Mouse (Mus musculus): ENCODE measurements around the gene Ankrd24. TPM values are rescaled to one million over a fixed set of nuclear protein-coding genes. Genes with fewer than 3 reads are reported as not detected.
A peak's percentile ranks its signal among the peaks of the same experiment; 100 is the strongest.
"Not testable (repeated sequence)": the region's sequence is repeated elsewhere in the genome, so short reads cannot be mapped to it uniquely, and the experiment has no call there.

Gene Ankrd24
- polyA plus RNA-seq, 1 experiment from 2014 or later = 8.7 TPM

DNA sequence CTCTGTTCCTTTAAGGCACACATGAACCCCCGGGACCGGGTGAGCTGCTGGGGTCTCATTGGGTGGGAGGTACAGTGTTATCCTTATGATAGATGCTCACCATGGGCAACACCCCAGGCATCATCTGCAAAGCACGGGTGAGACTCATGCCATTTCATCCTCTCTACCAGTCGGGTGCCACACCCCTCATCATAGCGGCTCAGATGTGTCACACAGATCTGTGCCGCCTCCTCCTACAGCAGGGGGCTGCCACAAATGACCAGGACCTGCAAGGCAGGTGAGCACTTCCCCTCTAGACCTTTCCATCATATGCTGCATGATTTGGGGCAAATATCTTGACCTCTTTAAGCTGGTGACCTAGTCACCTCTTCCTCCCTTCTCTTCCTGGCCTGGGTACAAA lies 9.8 kb downstream of the Ankrd24 start:
- Histone ChIP-seq H3K36me3 (ENCODE audit: control insufficient read depth, insufficient read depth, low read length) (no peaks in the 10 kb centered on the region), H3K27ac (ENCODE audit: low read length) (no peak overlapping the region), H3K4me3 (ENCODE audit: low read length) (no peak overlapping the region), H3K9ac (ENCODE audit: low read depth, low read length) (no peak overlapping the region), H3K4me1 (ENCODE audit: control insufficient read depth, insufficient read depth, low read length) (peaks cover 21% of the 10 kb centered on the region), H3K4me2 (ENCODE audit: low read depth, low read length) (no peak overlapping the region), H3K27me3 (replicated peaks; ENCODE audit: control insufficient read depth, insufficient read depth, low read length) (no peaks in the 10 kb centered on the region), H3K9me3 (ENCODE audit: control insufficient read depth, low read length) (no peaks in the 10 kb centered on the region)
- ATAC-seq = no peak
- WGBS = 67% methylated on average over 6 of the region's 6 CpGs

DNA sequence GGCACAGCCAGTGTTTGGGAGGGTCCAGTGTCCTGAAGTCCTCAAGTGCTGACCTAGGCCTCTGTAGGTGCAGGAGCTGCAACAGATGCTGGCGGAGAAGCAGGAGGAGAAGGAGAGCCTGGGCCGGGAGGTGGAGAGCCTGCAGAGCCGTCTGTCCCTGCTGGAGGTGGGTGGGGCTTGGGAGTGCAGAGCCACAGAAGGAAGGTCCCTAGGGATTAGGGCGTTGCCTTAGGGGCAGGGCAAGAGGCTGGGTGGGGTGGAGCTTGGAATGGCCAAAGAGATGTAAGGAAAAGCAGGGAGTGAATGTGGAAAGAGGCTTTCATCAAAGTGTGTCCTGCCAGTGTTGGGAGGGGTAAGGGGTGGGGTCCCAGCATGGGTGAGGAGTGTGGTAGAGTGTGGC lies 12.5 kb downstream of the Ankrd24 start:
- not testable (repeated sequence) for H3K4me2 ChIP-seq (ENCODE audit: low read depth, low read length); H3K9ac ChIP-seq (ENCODE audit: low read depth, low read length); ATAC-seq; H3K4me3 ChIP-seq (ENCODE audit: low read length); H3K27me3 ChIP-seq (replicated peaks; ENCODE audit: control insufficient read depth, insufficient read depth, low read length); H3K36me3 ChIP-seq (ENCODE audit: control insufficient read depth, insufficient read depth, low read length); H3K27ac ChIP-seq (ENCODE audit: low read length); H3K9me3 ChIP-seq (ENCODE audit: control insufficient read depth, low read length)
- WGBS = 39% methylated on average over 4 of the region's 4 CpGs
- H3K4me1 ChIP-seq (ENCODE audit: control insufficient read depth, insufficient read depth, low read length) = peaks cover 17% of the 10 kb centered on the region

DNA sequence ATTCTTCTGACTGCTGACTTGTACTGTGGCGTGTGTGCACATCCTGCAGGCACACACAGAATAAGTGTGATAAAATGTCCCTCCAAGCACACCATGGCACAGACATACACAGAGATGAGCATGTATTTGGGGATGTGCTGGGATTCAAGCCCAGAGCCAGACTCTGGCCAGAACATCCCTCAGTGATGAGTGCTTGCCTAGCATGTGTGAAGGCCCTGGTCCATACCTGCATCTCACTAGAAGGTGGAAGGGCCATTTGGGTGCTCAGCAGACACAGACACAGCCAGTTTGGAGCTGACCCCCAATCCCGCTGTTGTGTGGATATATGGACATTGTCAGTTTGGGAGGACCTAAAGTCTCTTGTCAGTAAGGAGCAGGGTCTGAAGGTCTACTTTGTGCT lies 13.2 kb downstream of the Ankrd24 start:
- peaks cover 17% of the 10 kb centered on the region for H3K4me1 ChIP-seq (ENCODE audit: control insufficient read depth, insufficient read depth, low read length)
- no peak overlapping the region for H3K27ac ChIP-seq (ENCODE audit: low read length)
- H3K27me3 ChIP-seq (replicated peaks; ENCODE audit: control insufficient read depth, insufficient read depth, low read length) = no peaks in the 10 kb centered on the region
- H3K36me3 ChIP-seq (ENCODE audit: control insufficient read depth, insufficient read depth, low read length) = no peaks in the 10 kb centered on the region
- H3K9me3 ChIP-seq (ENCODE audit: control insufficient read depth, low read length) = no peaks in the 10 kb centered on the region
- no peak overlapping the region for H3K4me2 ChIP-seq (ENCODE audit: low read depth, low read length)
- ATAC-seq = no peak
- H3K9ac ChIP-seq (ENCODE audit: low read depth, low read length) = no peak overlapping the region
- WGBS = 86% methylated on average over 2 of the region's 2 CpGs
- H3K4me3 ChIP-seq (ENCODE audit: low read length) = no peak overlapping the region

DNA sequence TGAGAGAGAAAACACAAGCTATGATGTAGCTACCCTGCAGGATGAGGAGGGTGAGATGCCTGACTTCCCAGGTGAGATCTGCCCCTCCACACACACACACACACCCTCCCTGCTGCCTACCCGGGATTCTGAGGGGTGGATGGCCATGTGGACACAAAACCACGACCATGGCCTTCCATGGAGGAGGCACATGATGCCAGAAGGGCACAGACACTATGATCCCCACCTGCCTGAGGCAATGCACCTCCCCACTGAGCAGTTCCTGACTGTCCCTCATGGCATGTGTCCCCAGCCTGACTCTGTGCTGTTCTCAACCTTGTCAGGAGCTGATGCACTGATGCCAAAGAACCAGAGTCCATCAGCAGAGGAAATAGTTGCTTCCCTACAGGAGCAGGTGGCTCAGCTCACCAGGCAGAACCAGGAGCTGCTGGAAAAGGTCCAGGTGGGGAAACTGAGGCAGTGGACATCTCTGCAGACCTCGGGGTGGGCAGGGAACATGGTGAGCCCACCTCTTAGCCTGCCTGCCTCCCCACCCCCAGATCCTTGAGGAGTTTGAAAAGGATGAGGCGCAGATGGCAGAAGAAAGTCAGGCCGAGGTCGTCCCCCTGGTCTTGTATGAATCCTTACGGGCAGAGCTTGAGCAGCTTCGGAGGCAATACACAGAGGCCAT lies 13.8 kb downstream of the Ankrd24 start:
- 71% methylated on average over 8 of the region's 8 CpGs for WGBS
- no peaks in the 10 kb centered on the region for H3K9me3 ChIP-seq (ENCODE audit: control insufficient read depth, low read length)
- ATAC-seq = no peak
- peak overlapping the region; percentile 92 for H3K4me2 ChIP-seq (ENCODE audit: low read depth, low read length)
- no peaks in the 10 kb centered on the region for H3K27me3 ChIP-seq (replicated peaks; ENCODE audit: control insufficient read depth, insufficient read depth, low read length)
- H3K9ac ChIP-seq (ENCODE audit: low read depth, low read length) = peak overlapping the region; percentile 100
- no peak overlapping the region for H3K27ac ChIP-seq (ENCODE audit: low read length)
- H3K4me1 ChIP-seq (ENCODE audit: control insufficient read depth, insufficient read depth, low read length) = peaks cover 17% of the 10 kb centered on the region
- no peaks in the 10 kb centered on the region for H3K36me3 ChIP-seq (ENCODE audit: control insufficient read depth, insufficient read depth, low read length)
- peak overlapping the region; percentile 91 for H3K4me3 ChIP-seq (ENCODE audit: low read length)

DNA sequence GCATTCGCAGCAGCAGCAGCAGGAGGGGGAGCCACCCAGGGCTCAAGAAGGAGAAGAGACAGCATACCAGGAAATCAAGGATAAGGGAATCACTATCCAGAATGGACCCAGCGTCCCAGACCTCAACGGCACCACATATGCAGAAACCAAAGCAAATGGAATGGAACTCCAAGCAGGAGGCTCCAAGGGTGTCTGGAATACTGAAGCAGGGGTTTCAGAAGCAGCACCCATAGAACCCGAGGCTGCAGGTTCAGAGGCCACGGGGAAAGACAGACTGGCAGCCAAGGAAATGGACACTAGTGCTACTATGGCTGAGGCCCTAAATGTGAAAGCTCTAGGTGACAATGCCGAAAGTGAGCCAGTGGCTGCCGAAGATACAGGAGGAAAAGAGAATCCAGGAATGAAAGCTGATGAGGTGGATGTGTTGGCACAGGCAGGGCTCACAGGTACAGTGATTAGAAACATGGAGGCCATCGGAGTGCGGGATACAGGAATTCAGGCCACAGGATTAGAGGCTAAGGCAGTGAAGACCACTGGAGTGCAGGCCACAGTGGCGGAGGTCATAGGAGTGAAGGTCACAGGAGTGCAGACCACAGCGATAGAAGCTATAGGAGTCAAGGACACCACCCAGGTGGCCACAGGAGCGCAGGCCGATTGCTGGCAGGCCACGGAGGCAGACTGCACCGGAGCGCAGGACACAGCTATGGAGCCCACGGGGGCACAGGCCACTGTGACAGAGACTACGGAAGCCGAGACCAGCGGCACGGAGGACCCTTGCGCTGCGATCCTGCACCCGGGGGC lies 14.5 kb downstream of the Ankrd24 start:
- Histone ChIP-seq H3K4me3 (ENCODE audit: low read length) (peak overlapping the region; percentile 91), H3K27ac (ENCODE audit: low read length) (peak overlapping the region; percentile 99), H3K4me2 (ENCODE audit: low read depth, low read length) (peak overlapping the region; percentile 92), H3K36me3 (ENCODE audit: control insufficient read depth, insufficient read depth, low read length) (no peaks in the 10 kb centered on the region), H3K27me3 (replicated peaks; ENCODE audit: control insufficient read depth, insufficient read depth, low read length) (no peaks in the 10 kb centered on the region), H3K9ac (ENCODE audit: low read depth, low read length) (peak overlapping the region; percentile 100), H3K4me1 (ENCODE audit: control insufficient read depth, insufficient read depth, low read length) (peaks cover 17% of the 10 kb centered on the region), H3K9me3 (ENCODE audit: control insufficient read depth, low read length) (no peaks in the 10 kb centered on the region)
- 15% methylated on average over 24 of the region's 24 CpGs for WGBS
- ATAC-seq = peak; percentile 55; the same call in 1 of the 2 replicates

DNA sequence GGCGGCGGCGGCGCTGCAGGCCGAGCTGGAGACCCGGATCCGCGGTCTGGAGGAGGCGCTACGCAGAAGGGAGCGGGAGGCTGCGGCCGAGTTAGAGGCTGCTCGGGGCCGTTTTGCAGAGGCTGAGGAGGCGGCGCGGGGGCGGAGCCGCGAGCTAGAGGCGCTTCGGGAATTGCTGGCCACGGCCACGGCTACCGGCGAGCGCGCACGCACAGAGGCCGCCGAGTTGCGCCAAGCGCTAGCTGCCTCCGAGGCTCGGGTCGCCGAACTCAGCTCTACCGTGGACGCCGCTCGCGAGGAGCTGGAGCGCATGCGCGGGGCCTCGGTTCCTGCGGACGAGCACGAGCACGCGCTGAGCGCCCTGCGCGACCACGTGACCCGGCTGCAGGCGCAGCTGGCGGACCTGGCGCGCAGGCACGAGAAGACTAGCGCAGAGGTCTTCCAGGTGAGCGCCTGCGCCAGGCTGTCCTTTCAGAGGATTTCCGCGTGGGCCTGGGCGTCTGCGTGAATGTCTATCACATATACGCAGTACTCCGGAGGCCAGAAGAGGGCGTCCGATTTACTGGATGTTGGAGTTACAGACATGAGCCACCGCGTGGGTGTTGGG lies 15.2 kb downstream of the Ankrd24 start:
- peak overlapping the region; percentile 91 for H3K4me3 ChIP-seq (ENCODE audit: low read length)
- peak; percentile 92 for ATAC-seq
- H3K27ac ChIP-seq (ENCODE audit: low read length) = peak overlapping the region; percentile 99
- H3K27me3 ChIP-seq (replicated peaks; ENCODE audit: control insufficient read depth, insufficient read depth, low read length) = no peaks in the 10 kb centered on the region
- H3K4me1 ChIP-seq (ENCODE audit: control insufficient read depth, insufficient read depth, low read length) = peaks cover 17% of the 10 kb centered on the region
- peak overlapping the region; percentile 92 for H3K4me2 ChIP-seq (ENCODE audit: low read depth, low read length)
- WGBS = under 1% methylated on average over 75 of the region's 75 CpGs
- no peaks in the 10 kb centered on the region for H3K9me3 ChIP-seq (ENCODE audit: control insufficient read depth, low read length)
- H3K9ac ChIP-seq (ENCODE audit: low read depth, low read length) = peak overlapping the region; percentile 100
- H3K36me3 ChIP-seq (ENCODE audit: control insufficient read depth, insufficient read depth, low read length) = no peaks in the 10 kb centered on the region

DNA sequence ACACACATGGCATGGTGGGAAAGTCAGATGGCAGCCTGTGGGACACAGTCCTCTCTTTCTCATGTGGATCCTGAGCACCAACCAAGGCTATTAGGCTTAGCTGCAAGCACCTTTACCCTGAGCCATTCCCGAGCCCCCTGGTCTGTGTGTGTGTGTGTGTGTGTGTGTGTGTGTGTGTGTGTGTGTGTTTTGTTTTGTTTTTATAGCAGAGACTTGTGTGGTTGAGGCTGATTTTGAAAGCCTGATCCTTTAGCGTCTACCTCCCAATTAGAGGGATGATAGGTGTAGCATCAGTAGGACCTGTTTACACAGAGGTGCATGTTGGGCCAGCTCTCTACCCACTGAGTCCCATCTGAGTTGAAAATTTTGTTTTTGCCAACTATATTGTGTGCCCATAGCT lies 15.8 kb downstream of the Ankrd24 start:
- Histone ChIP-seq H3K4me2 (ENCODE audit: low read depth, low read length) (peak overlapping the region; percentile 92), H3K4me3 (ENCODE audit: low read length) (peak overlapping the region; percentile 91), H3K27me3 (replicated peaks; ENCODE audit: control insufficient read depth, insufficient read depth, low read length) (no peaks in the 10 kb centered on the region), H3K27ac (ENCODE audit: low read length) (peak overlapping the region; percentile 99), H3K36me3 (ENCODE audit: control insufficient read depth, insufficient read depth, low read length) (no peaks in the 10 kb centered on the region), H3K4me1 (ENCODE audit: control insufficient read depth, insufficient read depth, low read length) (peaks cover 17% of the 10 kb centered on the region), H3K9me3 (ENCODE audit: control insufficient read depth, low read length) (no peaks in the 10 kb centered on the region), H3K9ac (ENCODE audit: low read depth, low read length) (peak overlapping the region; percentile 100)
- WGBS = 46% methylated on average over 2 of the region's 2 CpGs
- ATAC-seq = peak; percentile 8

DNA sequence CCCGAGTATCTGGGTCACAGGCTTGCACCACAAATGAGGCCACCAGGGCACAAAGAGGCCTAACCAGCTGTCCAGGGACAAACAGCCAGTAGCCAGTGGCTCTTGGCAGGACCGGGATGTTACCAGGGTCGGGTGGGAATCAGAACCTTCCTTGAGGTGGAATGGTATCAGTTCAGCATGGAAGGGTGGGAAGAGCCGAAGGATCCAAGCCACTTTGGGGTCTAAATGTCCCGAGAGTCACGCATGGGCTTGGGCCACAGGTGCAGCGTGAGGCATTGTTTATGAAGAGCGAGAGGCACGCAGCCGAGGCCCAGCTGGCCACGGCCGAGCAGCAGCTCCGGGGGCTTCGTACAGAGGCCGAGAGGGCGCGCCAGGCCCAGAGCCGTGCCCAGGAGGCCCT lies 16.4 kb downstream of the Ankrd24 start:
- Histone ChIP-seq H3K36me3 (ENCODE audit: control insufficient read depth, insufficient read depth, low read length) (no peaks in the 10 kb centered on the region), H3K9ac (ENCODE audit: low read depth, low read length) (no peak overlapping the region), H3K27me3 (replicated peaks; ENCODE audit: control insufficient read depth, insufficient read depth, low read length) (no peaks in the 10 kb centered on the region), H3K4me2 (ENCODE audit: low read depth, low read length) (no peak overlapping the region), H3K4me3 (ENCODE audit: low read length) (no peak overlapping the region), H3K27ac (ENCODE audit: low read length) (no peak overlapping the region), H3K9me3 (ENCODE audit: control insufficient read depth, low read length) (no peaks in the 10 kb centered on the region), H3K4me1 (ENCODE audit: control insufficient read depth, insufficient read depth, low read length) (peaks cover 17% of the 10 kb centered on the region)
- WGBS = 90% methylated on average over 18 of the region's 18 CpGs
- no peak for ATAC-seq

DNA sequence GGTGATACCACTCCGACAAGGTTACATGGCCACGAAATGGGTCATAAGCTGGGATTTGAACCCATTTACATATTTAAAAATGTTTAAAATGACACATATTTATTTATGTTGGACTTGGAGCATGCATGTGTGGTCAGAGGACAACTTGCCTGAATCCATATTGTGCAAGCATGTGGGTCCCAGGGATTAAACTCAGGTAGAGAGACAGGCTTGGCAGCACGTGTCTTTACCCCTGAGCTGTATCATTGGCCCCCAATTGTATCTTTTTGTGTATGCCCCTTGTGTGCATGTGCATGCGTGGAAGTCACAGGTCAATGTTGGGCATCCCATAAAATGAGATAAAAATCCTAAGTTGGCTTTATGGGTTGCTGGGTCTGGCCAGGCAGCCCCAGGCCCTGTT lies 17.1 kb downstream of the Ankrd24 start:
- 92% methylated on average over 4 of the region's 4 CpGs for WGBS
- ATAC-seq = no peak
- Histone ChIP-seq H3K27ac (ENCODE audit: low read length) (no peak overlapping the region), H3K9ac (ENCODE audit: low read depth, low read length) (no peak overlapping the region), H3K36me3 (ENCODE audit: control insufficient read depth, insufficient read depth, low read length) (no peaks in the 10 kb centered on the region), H3K27me3 (replicated peaks; ENCODE audit: control insufficient read depth, insufficient read depth, low read length) (no peaks in the 10 kb centered on the region), H3K4me3 (ENCODE audit: low read length) (no peak overlapping the region), H3K4me2 (ENCODE audit: low read depth, low read length) (no peak overlapping the region), H3K9me3 (ENCODE audit: control insufficient read depth, low read length) (no peaks in the 10 kb centered on the region), H3K4me1 (ENCODE audit: control insufficient read depth, insufficient read depth, low read length) (peaks cover 17% of the 10 kb centered on the region)
